Mouse (Mus musculus) MEL (cell line): ENCODE data around the gene Msantd2. TPM values are rescaled to one million over a fixed set of nuclear protein-coding genes. Genes with fewer than 3 reads are reported as not detected.
A peak's percentile ranks its signal among the peaks of the same experiment; 100 is the strongest.

Experiments used
- DNase-seq: peaks from one replicate; pipeline ENCODE4 v3.0.0; 2011; ENCODE audit warnings: low read depth, low spot score
- H3K27ac ChIP-seq: 2 replicates; pipeline ENCODE4 v1.5.1; 2012; ENCODE audit warnings: low read depth, mild to moderate bottlenecking, control low read depth, low read length, moderate library complexity; ENCODE audit not compliant: control insufficient read depth
- H3K27me3 ChIP-seq, 2 experiments: fragments of 150-350 bp in 1 of 2; sonication (generic) in 1 of 2; 2 replicates each; pipeline ENCODE4 v1.6.1; 2012; ENCODE audit warnings: low read length in 2 of 2, mild to moderate bottlenecking in 2 of 2, improper control_type of control experiment in 1 of 2, moderate library complexity in 1 of 2; ENCODE audit not compliant: insufficient read depth in 2 of 2, control insufficient read depth in 1 of 2
- H3K36me3 ChIP-seq, 2 experiments: 2 replicates each; pipeline ENCODE4 v1.6.1; 2012 to 2014; ENCODE audit warnings: low read length in 2 of 2, improper control_type of control experiment in 1 of 2, inconsistent platforms in 1 of 2, mild to moderate bottlenecking in 1 of 2; ENCODE audit not compliant: insufficient read depth in 2 of 2, control insufficient read depth in 1 of 2
- H3K4me1 ChIP-seq, 2 experiments: fragments of 150-350 bp in 1 of 2; sonication (generic) in 1 of 2; 2 replicates each; pipeline ENCODE4 v1.6.1; 2012; ENCODE audit warnings: low read length in 2 of 2, improper control_type of control experiment in 1 of 2, mild to moderate bottlenecking in 1 of 2; ENCODE audit not compliant: insufficient read depth in 2 of 2, control insufficient read depth in 1 of 2
- H3K4me3 ChIP-seq, 2 experiments: fragments of 150-350 bp in 1 of 2; sonication (generic) in 1 of 2; 2 replicates each; pipeline ENCODE4 v1.5.1; 2012; ENCODE audit warnings: low read depth in 2 of 2, low read length in 2 of 2, mild to moderate bottlenecking in 2 of 2, moderate library complexity in 2 of 2, control low read depth in 1 of 2, improper control_type of control experiment in 1 of 2; ENCODE audit not compliant: control insufficient read depth in 1 of 2, insufficient read depth in 1 of 2
- H3K79me2 ChIP-seq: 2 replicates; pipeline ENCODE4 v1.6.1; 2012; ENCODE audit warnings: mild to moderate bottlenecking, low read length, moderate library complexity; ENCODE audit not compliant: control insufficient read depth, poor library complexity, insufficient read depth
- H3K9ac ChIP-seq: 2 replicates; pipeline ENCODE4 v1.6.1; 2012; ENCODE audit warnings: low read depth, mild to moderate bottlenecking, control low read depth, low read length, moderate library complexity; ENCODE audit not compliant: control insufficient read depth, poor library complexity, severe bottlenecking
- H3K9me3 ChIP-seq: fragments of 150-350 bp; sonication (generic); replicated peaks from 2 replicates; pipeline ENCODE4 v1.6.1; 2012; ENCODE audit warnings: mild to moderate bottlenecking, low read length, improper control_type of control experiment, moderate library complexity; ENCODE audit not compliant: insufficient read depth
- CHD1 ChIP-seq: IDR thresholded peaks from 2 replicates; pipeline ENCODE4 v1.6.1; 2012; ENCODE audit warnings: low read depth, mild to moderate bottlenecking, inconsistent platforms, low read length, improper control_type of control experiment
- ELF1 ChIP-seq: IDR thresholded peaks from 2 replicates; pipeline ENCODE4 v1.6.1; 2014; ENCODE audit warnings: low read depth, mild to moderate bottlenecking, inconsistent platforms, low read length, improper control_type of control experiment, moderate library complexity
- GATA1 ChIP-seq: IDR thresholded peaks from 2 replicates; pipeline ENCODE4 v1.6.1; 2011; ENCODE audit warnings: low read depth, low read length, improper control_type of control experiment
- HCFC1 ChIP-seq: IDR thresholded peaks from 2 replicates; pipeline ENCODE4 v1.6.1; 2012; ENCODE audit warnings: low read depth, mild to moderate bottlenecking, inconsistent platforms, low read length, improper control_type of control experiment, moderate library complexity
- KAT2A ChIP-seq: conservative IDR thresholded peaks from 2 replicates; pipeline ENCODE4 v1.6.1; 2012; ENCODE audit warnings: low read depth, low read length, improper control_type of control experiment, inconsistent platforms
- MAFK ChIP-seq: IDR thresholded peaks from 2 replicates; pipeline ENCODE4 v1.6.1; 2011; ENCODE audit warnings: low read depth, mild to moderate bottlenecking, low read length, improper control_type of control experiment, borderline replicate concordance
- MAZ ChIP-seq: IDR thresholded peaks from 2 replicates; pipeline ENCODE4 v1.6.1; 2012; ENCODE audit warnings: low read depth, mild to moderate bottlenecking, inconsistent platforms, low read length, improper control_type of control experiment
- MEF2A ChIP-seq: IDR thresholded peaks from 2 replicates; pipeline ENCODE4 v1.6.1; 2014; ENCODE audit warnings: low read depth, mild to moderate bottlenecking, inconsistent platforms, low read length, improper control_type of control experiment; ENCODE audit not compliant: poor library complexity, insufficient replicate concordance, severe bottlenecking; ENCODE audit errors: extremely low read depth
- MXI1 ChIP-seq: IDR thresholded peaks from 2 replicates; pipeline ENCODE4 v1.6.1; 2011; ENCODE audit warnings: mild to moderate bottlenecking, low read depth, low read length, improper control_type of control experiment
- MYC ChIP-seq: IDR thresholded peaks from 2 replicates; pipeline ENCODE4 v1.6.1; 2011; ENCODE audit warnings: low read depth, mild to moderate bottlenecking, low read length, improper control_type of control experiment, moderate library complexity
- NELFE ChIP-seq: IDR thresholded peaks from 2 replicates; pipeline ENCODE4 v1.6.1; 2011; ENCODE audit warnings: low read depth, low read length, improper control_type of control experiment
- POLR2A ChIP-seq, 2 experiments: IDR thresholded peaks; 2 replicates each; pipeline ENCODE4 v1.6.1; 2011 to 2012; ENCODE audit warnings: low read length in 2 of 2, mild to moderate bottlenecking in 2 of 2, control low read depth in 1 of 2, improper control_type of control experiment in 1 of 2, low read depth in 1 of 2, moderate library complexity in 1 of 2; ENCODE audit not compliant: control insufficient read depth in 1 of 2, insufficient read depth in 1 of 2, poor library complexity in 1 of 2
- POLR2AphosphoS5 ChIP-seq: IDR thresholded peaks from 2 replicates; pipeline ENCODE4 v1.6.1; 2012; ENCODE audit warnings: low read depth, borderline replicate concordance, mild to moderate bottlenecking, inconsistent platforms, low read length, moderate library complexity, mixed read lengths
- RCOR1 ChIP-seq: IDR thresholded peaks from 2 replicates; pipeline ENCODE4 v1.6.1; 2012; ENCODE audit warnings: low read depth, mild to moderate bottlenecking, inconsistent platforms, low read length, improper control_type of control experiment
- SIN3A ChIP-seq: IDR thresholded peaks from 2 replicates; pipeline ENCODE4 v1.6.1; 2012; ENCODE audit warnings: low read length, improper control_type of control experiment, inconsistent platforms
- SMC3 ChIP-seq: IDR thresholded peaks from 2 replicates; pipeline ENCODE4 v1.6.1; 2011; ENCODE audit warnings: low read depth, low read length, improper control_type of control experiment
- TAL1 ChIP-seq: IDR thresholded peaks from 2 replicates; pipeline ENCODE4 v1.6.1; 2012; ENCODE audit warnings: mild to moderate bottlenecking, inconsistent platforms, low read length, moderate library complexity, mixed read lengths
- TBP ChIP-seq: IDR thresholded peaks from 2 replicates; pipeline ENCODE4 v1.8.0; 2011; ENCODE audit warnings: low read depth, low read length, improper control_type of control experiment
- TCF12 ChIP-seq: IDR thresholded peaks from 2 replicates; pipeline ENCODE4 v1.6.1; 2014; ENCODE audit warnings: low read depth, mild to moderate bottlenecking, inconsistent platforms, low read length, improper control_type of control experiment, moderate library complexity
- UBTF ChIP-seq: IDR thresholded peaks from 2 replicates; pipeline ENCODE4 v1.6.1; 2012; ENCODE audit warnings: low read depth, mild to moderate bottlenecking, inconsistent platforms, low read length, improper control_type of control experiment, moderate library complexity, borderline replicate concordance; ENCODE audit not compliant: insufficient read depth
- USF1 ChIP-seq: IDR thresholded peaks from 2 replicates; pipeline ENCODE4 v1.6.1; 2014; ENCODE audit warnings: low read depth, mild to moderate bottlenecking, inconsistent platforms, low read length, improper control_type of control experiment, moderate library complexity
- USF2 ChIP-seq, 2 experiments: IDR thresholded peaks; 2 replicates each; pipeline ENCODE4 v1.6.1; 2011 to 2012; ENCODE audit warnings: improper control_type of control experiment in 2 of 2, low read length in 2 of 2, borderline replicate concordance in 1 of 2, inconsistent platforms in 1 of 2, low read depth in 1 of 2, mild to moderate bottlenecking in 1 of 2; ENCODE audit not compliant: insufficient read depth in 1 of 2
- ZC3H11A ChIP-seq: IDR thresholded peaks from 2 replicates; pipeline ENCODE4 v1.6.1; 2012; ENCODE audit warnings: low read depth, mild to moderate bottlenecking, inconsistent platforms, low read length, improper control_type of control experiment
- ZMIZ1 ChIP-seq: IDR thresholded peaks from 2 replicates; pipeline ENCODE4 v1.6.1; 2012; ENCODE audit warnings: low read depth, mild to moderate bottlenecking, inconsistent platforms, low read length, improper control_type of control experiment, moderate library complexity
- polyA plus RNA-seq, 2 experiments: library from polyadenylated mRNA; stranded (reverse) in 1 of 2; unstranded in 1 of 2; fragments of >175 nt in 1 of 2; fragments of >200 nt in 1 of 2; gene quantifications; 2 replicates each; pipeline versions ENCODE4 v1.2.1 to v1.2.4; 2012; ENCODE audit warnings: low replicate concordance in 2 of 2, low read depth in 1 of 2; ENCODE audit not compliant: insufficient read length in 2 of 2, insufficient read depth in 1 of 2, missing spikeins in 1 of 2
- total RNA-seq: library from RNA; depleted of rRNA; stranded (reverse); fragments of 300-350 nt; gene quantifications from 2 replicates; pipeline ENCODE4 v1.2.3, GENCODE M21; 2012

The Msantd2 gene
- total and polyA plus RNA-seq, 3 experiments, result 15.5 to 26.2 TPM; not detected in 1

- TF ChIP-seq ZMIZ1 (no peak), NELFE (no peak), RCOR1 (peak; percentile 95), TCF12 (peak; percentile 93), ELF1 (no peak), UBTF (no peak), TAL1 (peak; percentile 97), ZC3H11A (no peak), USF2 (IDR thresholded peaks at IDR 0.05; ENCODE audit: borderline replicate concordance in 1 of 2, insufficient read depth in 1 of 2, low read depth in 1 of 2, low read length in 2 of 2) (peak; percentile 47 to 82; a peak in 3 of 4 replicates), KAT2A (no peak), MYC (no peak), MAFK (0 out of 2 replicates have a peak, but pooled peaks have one; percentile 10)
- TF ChIP-seq, all 39 proteins: peak for 14
These were observed 65.2 kb downstream of the Msantd2 start (continued) for GRCm38 (mm10) chr9:37554279-37554678.

- peak within 1 kb of the TSS in 1 of 2 experiments; percentile 8; a peak in 1 of 4 replicates for H3K4me3 ChIP-seq
- no peaks in the 10 kb centered on the region for H3K27me3 ChIP-seq
- no peaks in the 10 kb centered on the region for H3K79me2 ChIP-seq
- peak within 1 kb of the TSS; percentile 37 for H3K9ac ChIP-seq
- TF ChIP-seq POLR2A (IDR thresholded peaks at IDR 0.05; ENCODE audit: control insufficient read depth in 1 of 2, insufficient read depth in 1 of 2, low read depth in 1 of 2, low read length in 2 of 2, poor library complexity in 1 of 2) (no peak), MXI1 (no peak), TBP (no peak), USF1 (no peak), MEF2A (no peak), UBTF (no peak), USF2 (IDR thresholded peaks at IDR 0.05; ENCODE audit: borderline replicate concordance in 1 of 2, insufficient read depth in 1 of 2, low read depth in 1 of 2, low read length in 2 of 2) (no peak), SIN3A (no peak), KAT2A (no peak), MAZ (no peak), SMC3 (no peak), CHD1 (no peak), MAFK (no peak), MYC (no peak), TCF12 (no peak), GATA1 (no peak), ZMIZ1 (no peak), HCFC1 (no peak), ELF1 (no peak), POLR2AphosphoS5 (no peak)
- H3K27ac ChIP-seq, result peak within 1 kb of the TSS; percentile 75
- peaks cover 0 to 24% of the 10 kb centered on the region in 2 experiments; a peak in 2 of 4 replicates for H3K36me3 ChIP-seq
- no peak for DNase-seq
- H3K9me3 ChIP-seq, result no peaks in the 10 kb centered on the region
- peaks cover 6 to 28% of the 10 kb centered on the region in 2 experiments for H3K4me1 ChIP-seq
These were observed 66.0 kb downstream of the Msantd2 start, which contains the start of gene Siae for GRCm38 (mm10) chr9:37554838-37555748. Gene Siae, plus strand, starts transcription at chr9:37555698.
